Mouse (Mus musculus) T-helper 17 cell (primary cell): ENCODE measurements around the gene Cops3.

Source experiments
- in situ Hi-C, 2 experiments: fragments of 300-600 bp; cut with MboI, MseI; formaldehyde crosslinking; loops; 1 replicate in 1 of 2; 2 replicates in 1 of 2; pipeline ENCODE4 v1.15.1; 2025; ENCODE audit warnings: high pct_unique_total_duplicates in 2 of 2

Gene Cops3

DNA sequence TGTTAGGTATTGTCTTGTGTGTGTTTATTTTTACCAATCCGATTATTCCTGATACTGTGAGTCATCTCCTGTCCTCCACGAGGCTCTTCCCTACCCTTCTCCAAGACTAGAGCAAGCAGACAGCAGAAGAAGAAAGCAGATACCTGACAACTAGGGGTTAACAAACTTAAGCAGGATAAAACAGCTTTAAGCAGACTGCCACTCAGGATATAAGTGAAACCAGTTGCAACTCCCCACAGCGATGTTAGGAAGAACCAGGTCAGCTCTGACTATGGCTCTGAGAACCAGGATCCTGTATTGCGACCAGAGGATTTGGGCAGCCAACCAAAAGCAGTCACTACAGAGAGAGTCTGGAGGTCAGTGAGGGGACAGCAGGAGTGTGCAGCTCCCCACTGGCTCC lies 28.4 kb downstream of the Cops3 start:
- in situ Hi-C loops, result no loop called here

DNA sequence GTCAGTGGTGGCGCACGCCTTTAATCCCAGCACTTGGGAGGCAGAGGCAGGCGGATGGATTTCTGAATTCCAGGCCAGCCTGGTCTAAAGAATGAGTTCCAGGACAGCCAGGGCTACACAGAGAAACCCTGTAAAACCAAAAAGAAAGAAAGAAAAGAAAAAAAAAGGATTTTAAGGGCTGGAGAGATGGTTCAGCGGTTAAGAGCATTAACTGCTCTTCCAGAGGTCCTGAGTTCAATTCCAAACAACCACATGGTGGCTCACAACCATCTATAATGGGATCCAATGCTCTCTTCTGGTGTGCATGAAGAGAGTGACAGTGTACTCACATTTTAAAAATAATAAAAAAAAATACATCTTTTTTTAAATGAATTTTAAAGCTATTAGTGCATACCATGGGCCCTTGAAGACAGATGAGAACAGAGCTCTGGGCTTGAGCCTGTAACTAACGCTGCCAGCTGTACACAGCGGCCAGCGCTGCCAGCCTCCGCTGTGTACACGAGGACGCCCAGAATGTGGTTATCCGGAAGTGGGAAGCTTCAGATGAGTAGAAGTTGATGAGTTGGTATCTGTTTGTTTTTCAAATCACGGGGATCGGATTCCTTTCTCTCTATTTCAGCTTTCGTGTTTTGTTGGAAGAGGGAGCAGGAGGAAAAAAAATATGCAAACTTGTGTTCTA lies 29.0 kb downstream of the Cops3 start:
- in situ Hi-C loops, result no loop called here

DNA sequence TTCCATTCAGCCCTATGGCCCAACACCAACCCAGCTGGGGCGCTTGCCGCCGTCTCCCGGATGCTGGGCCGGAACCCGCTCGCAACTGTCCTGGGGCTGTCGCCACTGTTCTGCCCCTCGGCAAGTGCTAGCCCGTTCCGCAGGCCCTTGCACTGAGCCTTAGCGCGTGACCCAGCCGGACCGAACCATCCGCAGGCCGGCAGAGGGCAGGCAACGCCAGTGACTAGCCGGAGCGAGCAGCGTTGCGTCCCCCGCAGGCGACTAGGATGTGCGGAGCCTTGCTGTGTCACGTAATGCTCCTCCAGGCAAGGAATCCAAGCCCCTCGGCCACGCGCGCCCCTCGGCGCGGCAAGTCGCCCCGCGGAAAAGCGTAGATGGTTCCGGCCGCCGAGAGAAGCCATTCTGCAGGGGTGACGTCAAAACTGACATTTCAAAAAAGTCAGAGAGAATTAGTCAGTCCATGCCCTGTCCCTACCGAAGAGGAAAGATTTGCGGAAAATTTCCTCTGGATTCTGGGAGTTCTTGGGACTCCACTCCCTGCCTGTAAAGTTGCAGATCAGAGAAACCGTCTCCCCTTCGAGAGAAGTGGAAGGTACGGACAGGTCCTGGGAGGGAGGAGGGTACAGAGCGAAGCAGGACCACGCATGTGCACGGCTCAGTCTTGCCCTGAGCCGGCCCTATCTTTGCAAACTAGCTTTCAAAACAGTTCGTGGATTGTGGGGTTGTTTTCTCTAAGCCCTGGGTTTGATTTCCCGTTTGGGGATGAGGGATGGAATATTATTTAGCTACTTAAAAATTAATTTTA lies 29.8 kb downstream of the Cops3 start, which contains the start of gene Flcn:
Gene Flcn, minus strand, starts transcription at position 347 of the 805 bp plus-strand sequence.
- in situ Hi-C loops, result no loop called here

DNA sequence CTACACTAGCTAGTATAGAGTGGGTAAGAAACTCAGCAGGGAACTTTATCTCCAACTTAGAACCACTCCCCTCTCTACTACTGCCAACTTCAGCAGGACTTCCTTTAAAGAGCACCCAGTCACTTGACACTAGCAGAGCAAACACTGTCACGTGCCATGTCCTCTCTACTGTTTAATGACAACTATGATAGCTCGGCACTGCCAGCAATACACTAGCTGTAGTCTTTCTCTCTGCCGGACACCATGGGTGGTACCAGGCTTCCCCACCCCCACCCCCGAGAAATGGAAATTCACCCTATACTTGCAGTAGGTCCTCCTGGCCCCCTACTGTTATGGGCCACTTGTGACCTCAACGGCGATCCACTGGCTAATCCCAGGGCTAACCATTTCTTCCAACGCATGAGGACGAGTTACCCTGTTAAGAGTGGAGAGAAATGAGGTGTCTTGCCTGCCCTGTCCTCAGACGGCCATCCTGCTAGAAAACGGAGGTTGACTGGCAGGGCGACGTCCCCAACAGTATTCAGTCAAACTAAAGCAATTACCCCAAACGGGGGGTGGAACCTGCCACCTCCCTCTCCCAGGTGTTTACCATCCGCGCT lies 30.5 kb downstream of the Cops3 start:
- in situ Hi-C loops, result no loop called here

DNA sequence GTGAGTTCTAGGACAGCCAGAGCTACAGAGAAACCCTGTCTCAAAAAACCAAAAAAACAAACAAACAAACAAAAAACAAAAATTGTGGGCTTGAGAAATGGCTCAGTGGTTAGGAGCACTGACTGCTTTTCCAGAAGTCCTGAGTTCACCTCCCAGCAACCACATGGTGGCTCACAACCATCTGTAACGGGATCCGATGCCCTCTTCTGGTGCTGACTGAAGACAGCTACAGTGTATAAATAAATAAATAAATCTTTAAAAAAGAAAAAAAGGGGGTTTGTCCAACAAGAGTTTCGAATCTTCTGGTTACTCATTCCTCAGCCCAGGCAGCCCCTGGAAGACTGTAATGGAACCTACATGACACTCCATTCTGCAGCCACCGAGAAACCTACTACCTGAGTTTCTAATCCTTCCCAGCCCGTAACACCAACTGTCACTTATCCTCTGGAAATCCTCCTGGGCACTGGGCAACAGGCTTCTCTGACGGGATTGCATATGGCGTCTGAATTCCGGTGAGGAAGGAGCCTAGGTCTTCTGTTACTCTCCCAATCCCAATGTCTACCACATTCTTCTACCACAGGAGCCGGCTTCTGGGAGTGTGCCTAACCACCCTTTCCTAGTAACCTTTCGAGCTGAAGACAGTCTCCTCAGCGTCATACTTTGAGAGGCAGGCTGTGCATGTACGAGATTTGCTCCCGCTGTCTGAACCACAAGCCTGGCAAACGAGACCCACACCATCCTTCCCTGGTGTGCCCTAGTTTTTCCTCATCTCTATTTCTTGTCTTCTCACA lies 31.3 kb downstream of the Cops3 start:
- in situ Hi-C loops, result no loop called here

DNA sequence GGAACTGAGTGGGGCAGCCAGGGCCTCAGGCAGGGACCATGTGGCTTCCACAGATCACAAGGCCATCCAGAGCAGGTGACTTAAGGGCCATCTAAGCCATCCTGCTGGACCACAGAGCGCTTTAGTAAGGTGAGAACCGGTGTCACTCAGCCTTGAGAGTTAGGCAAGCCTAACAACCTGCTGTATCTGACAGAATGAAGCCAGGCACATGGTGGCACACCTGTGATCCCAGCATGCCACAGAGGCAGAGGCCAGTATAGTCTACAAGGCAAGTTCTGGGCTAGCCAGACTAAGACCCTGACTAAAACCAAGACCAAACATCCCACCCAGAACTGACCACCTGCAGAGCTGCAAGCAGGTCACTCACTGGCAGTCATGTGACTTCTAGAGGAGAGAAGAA lies 34.0 kb downstream of the Cops3 start:
- in situ Hi-C loops, result no loop called here

DNA sequence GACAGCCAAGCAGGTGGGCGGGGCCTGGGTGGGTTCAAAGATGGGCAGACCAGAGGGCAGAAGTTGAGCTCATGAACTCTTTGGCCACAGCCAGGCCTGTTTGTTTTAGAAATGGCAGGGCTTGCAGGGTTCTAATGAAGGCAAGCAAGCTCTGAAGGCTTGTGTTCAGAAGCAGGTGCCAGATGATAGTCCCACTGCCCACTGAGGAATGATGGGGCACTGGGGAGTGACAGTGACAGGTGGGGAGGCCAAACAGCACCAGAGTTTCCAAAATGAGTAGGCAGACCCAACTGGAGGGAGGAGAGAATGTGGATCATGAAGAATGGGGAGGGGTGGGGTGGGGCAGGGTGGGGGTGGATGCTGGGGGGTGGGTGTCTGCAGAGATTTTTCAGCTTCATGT lies 34.4 kb downstream of the Cops3 start:
- in situ Hi-C loops, result no loop called here

DNA sequence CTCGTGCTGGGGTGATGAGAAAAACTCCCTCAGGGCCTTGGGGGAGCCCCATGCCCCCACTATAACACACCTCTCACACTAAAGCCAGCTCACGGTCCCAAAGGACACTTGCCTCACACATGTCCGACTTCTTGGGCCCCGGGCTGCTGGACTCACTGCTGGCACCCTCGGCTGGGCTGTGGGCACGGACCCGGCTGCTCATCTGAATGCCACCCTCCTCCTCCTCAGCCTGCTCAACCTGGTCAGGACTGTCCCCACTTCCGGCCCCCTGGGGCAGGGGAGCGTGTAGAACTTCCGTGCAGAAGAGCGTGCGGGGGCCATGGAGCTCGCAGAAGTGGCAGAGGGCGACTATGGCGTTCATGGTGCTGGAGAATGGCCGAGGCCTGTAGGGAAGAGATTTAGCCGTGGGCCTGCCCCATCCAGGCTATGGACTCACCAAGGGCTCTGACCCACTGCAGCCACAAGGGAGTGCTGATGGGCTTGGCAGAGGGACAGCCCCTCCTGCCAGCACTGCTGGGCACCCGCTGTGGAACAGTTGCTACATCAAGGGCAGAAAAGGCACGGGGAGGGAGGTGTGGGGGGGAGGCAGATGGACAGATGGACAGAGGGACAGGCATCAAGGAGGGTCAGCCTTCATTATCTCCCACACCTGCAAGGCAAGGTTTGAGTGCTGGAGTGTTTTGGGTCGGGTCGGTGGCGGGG lies 35.1 kb downstream of the Cops3 start:
- in situ Hi-C loops, result no loop called here

DNA sequence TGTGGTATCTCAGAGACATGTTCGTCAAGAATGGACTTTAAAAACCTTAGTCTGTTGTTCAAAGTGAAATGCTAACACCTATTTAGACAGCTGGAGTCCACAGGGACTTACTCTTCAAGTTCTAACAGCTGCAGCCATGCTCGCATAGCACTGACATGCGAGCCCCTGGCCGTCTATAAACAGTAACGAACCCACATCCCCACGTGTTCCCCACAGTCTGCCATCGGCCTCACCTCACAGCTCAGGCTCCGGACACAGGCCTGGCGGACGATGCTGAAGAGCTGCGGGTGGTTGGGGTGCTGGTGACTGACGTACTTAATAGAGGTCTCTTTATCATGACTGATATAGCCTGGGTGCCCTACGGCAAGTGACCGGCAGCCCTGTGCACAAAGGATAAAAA lies 36.1 kb downstream of the Cops3 start:
- in situ Hi-C loops, result no loop called here

DNA sequence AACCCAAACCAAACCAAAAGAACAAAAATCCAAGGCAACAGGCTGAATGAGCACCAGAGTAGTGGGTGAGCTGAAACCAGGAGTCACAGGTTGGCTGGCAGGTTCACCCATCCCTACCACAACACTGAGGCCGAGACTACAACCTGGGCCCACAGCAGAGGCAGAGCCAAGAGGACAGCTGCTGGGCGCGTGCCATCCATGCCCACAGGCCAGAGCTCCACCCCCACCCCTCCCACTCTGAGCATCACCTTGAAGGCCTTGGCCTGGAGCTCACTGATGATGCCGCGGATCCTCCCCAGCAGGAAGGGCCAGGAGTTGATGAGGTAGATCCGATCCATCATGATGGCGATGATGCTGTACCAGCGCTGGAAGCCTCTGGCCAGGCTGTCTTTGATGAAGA lies 37.8 kb downstream of the Cops3 start:
- in situ Hi-C loops, result no loop called here

DNA sequence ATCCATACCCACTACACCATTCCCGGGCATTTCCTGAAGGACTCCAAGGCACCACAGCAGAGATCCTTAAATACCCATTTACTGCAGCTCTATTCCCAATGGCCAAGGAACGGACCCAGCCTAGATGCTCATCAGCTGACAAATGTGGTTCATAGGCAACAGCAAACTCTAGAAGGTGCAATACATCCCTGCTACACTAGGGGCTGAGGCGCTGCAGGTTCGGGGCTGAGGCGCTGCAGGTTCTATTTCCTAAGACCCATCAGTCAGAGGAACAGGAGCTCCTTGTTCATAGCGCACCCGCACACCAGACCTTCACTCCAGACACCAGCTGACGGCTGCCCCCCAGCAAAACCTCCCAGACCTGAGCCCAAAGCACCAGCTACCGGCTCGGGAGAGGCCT lies 39.2 kb downstream of the Cops3 start:
- in situ Hi-C loops, result no loop called here

DNA sequence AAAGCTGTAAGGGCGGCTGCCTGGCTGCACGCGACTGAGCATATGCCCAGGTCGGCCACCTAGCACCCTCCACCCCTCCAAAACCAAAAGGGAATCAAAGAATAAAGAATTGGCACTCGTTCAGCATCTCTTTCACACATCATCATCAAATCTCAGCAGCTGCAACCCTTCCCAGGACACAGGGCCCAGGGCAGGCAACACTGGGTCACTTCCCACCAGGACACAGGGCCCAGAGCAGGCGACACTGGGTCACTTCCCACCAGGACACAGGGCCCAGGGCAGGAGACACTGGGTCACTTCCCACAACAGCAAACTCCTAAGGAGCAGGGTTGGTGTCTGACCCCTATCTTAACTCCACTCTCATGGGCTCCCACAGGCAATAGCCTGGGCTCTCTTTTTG lies 46.2 kb downstream of the Cops3 start:
- in situ Hi-C loops, result no loop called here

DNA sequence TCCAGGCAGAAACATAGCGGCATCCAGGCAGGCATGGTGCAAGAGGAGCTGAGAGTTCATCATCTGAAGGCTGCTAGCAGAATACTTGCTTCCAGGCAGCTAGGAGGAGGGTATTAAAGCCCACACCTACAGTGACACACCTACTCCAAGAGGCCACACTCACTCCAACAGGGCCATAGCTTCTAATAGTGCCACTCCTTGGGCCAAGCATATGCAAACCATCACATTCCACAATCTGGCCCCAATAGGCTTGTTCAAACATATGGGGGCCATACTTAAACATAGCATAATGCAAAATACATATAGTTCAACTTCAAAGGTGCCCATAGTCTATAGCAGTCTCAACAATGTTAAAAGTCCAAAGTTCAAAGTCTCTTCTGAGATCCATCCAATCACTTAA lies 50.3 kb downstream of the Cops3 start:
- in situ Hi-C loops, result loop anchor here in 1 of 2 experiments (10.0 kb wide), 1 partner anchor 1105 kb away; no protein-coding TSS in a partner anchor

DNA sequence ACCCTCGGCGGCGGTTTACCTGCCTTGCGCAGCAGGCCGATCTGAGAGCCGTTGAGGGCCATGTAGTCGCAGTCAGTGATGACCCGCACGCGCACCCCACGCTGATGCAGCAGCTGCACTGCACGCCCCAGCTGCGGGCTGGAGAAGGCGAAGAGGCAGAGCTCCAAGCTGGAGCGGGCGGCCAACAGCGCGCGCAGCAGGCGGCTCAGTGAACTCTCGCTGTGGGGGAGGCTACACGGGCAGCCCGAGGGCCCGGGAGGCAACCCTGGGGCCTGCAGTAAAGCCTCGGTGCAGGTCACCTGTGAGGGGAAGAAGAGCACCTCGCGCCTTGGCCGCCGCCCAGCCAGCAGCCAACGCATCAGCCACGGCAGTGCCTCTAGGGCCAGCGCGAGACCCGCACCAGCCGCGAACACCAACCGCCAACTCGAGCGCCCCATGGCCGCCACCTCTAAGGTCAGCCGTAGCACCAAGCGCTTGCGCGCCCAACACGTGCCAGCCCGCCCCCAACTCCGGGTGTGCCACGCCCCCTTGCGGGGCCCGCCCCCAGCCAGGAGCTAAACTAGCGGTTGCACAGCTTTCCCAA lies 52.3 kb downstream of the Cops3 start, which contains the start of gene Pld6:
Gene Pld6, minus strand, starts transcription at position 447 of the 583 bp plus-strand sequence.
- in situ Hi-C loops, result loop anchor here in 1 of 2 experiments (10.0 kb wide), 1 partner anchor 1108 kb away; no protein-coding TSS in a partner anchor

DNA sequence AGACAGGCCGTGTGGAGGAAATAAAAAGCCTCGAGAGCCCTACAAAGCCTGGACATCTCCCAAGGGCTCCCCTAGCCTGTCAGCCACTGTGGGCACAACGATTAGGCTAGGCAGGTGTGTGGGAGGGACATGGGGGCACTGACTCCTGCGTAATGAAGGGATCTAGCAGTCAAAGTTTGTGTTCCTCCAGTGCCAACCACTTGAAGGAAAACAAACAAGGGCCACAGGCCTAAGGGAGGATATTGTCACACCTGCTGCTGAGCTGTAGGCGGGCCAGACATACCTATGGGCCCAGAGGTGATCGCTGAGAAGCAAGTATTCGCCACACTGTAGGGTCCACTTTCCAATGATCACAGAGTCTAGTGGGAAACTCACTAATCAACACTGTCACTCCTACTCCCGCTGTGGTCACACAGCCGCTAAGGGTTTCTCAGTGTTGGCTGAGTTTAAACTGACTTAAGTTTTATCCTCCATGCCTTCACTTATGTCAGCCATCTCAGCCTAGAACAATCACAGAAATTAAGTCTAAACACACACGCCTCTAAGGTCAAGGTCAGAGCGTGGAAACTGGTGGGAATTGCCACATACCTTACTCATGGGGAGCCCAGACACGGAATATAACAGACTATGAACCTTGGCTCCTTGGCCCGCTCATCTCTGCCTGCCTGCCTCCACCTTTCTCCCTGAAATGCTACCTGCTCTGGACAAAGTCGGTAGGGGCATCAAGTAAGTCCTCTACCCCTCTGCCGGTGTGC lies 53.0 kb downstream of the Cops3 start:
- in situ Hi-C loops, result loop anchor here in 1 of 2 experiments (10.0 kb wide), 1 partner anchor 1108 kb away; no protein-coding TSS in a partner anchor

DNA sequence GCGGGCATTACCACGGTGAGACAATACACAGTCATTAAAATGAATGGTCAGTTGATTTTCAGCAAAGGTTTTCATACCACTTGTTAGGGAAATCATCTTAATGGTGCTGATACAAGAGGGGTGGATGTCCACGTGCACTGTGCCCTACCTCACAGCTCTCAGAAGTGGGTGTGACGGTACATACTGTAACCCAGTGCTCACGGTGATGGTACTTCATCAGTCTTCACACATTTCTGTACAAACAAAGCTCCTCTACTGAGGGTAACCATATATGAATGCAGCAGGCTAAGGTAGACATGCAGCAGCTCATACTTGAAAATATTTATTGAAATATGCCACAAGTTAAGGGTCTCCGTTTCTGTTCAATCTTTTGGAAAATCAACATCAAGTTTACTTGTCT lies 56.0 kb downstream of the Cops3 start:
- in situ Hi-C loops, result loop anchor here in 1 of 2 experiments (10.0 kb wide), 1 partner anchor 1111 kb away; no protein-coding TSS in a partner anchor

DNA sequence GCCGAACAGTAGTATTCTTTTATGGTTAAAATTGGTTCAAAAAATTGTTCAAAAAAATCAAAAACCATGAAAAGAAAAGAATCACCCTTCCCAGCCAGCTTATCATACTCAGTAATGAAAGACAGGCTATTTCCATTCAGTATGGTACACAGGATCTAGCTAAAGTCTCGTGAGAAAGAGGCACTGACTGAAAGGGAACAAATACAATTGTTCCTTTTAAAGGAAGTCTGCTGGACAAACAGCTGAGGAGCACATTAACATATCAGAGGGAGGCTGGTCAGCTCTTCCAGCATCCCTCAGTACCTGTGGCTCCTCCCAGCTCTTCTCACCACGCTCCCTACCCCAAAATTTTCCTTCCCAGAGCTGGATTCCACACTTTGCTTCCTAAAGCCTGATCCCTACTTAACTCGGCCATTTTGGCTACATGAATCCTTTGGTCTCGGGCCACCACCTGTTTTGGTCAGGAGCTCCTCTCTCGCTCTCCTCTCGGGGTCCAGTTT lies 57.5 kb downstream of the Cops3 start:
- in situ Hi-C loops, result loop anchor here in 1 of 2 experiments (10.0 kb wide), 1 partner anchor 1113 kb away; no protein-coding TSS in a partner anchor

DNA sequence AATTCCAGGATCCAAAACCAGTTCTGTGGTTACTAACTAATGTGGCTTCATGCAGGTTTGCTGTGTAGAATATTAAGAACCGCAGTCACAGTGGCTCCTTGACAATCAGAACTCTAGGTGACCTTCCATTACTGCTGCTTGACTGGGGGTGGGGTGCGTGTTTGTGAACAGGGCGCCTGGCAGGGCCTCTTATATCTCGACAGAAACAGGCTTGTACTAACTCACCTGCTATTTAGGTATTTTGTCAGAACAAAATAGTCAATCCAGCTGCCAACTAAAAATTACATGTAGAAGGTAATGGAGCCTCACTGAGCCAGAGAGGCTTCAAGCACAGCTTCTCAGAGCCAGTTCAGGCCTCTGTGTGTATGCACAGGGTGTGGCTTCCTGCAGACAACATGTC lies 59.4 kb downstream of the Cops3 start:
- in situ Hi-C loops, result loop anchor here in 1 of 2 experiments (10.0 kb wide), 1 partner anchor 1115 kb away; no protein-coding TSS in a partner anchor

DNA sequence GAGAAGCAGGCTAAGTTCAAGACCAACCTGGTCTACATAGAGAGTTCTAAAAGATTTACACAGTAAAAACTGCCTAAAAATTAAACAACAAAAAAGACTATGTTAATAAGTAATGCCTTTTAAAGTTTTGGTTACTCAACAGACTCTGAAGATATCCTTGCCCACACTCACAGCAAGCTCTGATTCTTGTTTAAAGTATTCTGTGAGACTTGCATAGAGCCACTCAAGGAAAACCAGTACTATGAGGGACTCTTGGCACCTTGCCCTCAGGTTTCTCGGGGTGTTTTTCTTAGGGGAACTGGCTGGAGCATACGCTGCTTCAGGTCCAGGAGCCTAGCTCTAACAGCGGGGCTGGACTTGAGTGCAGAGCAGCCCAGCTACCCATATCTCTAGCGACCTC lies 60.2 kb downstream of the Cops3 start:
- in situ Hi-C loops, result loop anchor here in 1 of 2 experiments (10.0 kb wide), 1 partner anchor 155 kb away; no protein-coding TSS in a partner anchor
